Mouse (Mus musculus) mature B cell (primary cell): ENCODE results near the gene Fbxo10.
"Not testable (repeated sequence)": the region's sequence is repeated elsewhere in the genome, so short reads cannot be mapped to it uniquely, and the experiment has no call there.

Experiments
- in situ Hi-C: fragments of 300-500 bp; cut with MboI; formaldehyde crosslinking; loops from 2 replicates; pipeline ENCODE4 v1.14.3; 2019

Gene Fbxo10

GRCm38 (mm10) chr4:45000001-45000400 lies 84.4 kb downstream of the Fbxo10 start:
- in situ Hi-C loops, result no loop called here

DNA sequence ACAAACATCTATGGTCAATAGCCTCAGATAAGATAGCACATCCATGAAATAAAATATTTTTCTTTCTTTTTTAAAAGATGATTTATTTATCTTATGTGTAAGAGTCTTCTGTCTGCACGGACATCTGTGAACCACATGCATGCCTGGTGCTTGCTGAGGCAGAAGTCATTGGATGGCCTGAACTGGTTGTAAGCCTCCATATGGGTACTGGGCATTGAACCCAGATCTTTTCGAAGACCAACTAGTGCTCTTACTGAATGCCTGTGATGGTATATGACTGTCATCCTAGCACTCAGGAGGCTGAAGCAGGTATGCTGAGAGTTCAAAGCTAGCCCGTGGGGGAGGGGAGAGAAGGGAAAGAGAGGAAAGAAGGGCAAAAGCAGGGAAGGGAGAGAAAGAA lies 86.3 kb downstream of the Fbxo10 start:
- in situ Hi-C loops, result no loop called here

- in situ Hi-C loops, result no loop called here
Observed at GRCm38 (mm10) chr4:44994776-44995175, 89.6 kb downstream of the Fbxo10 start.

DNA sequence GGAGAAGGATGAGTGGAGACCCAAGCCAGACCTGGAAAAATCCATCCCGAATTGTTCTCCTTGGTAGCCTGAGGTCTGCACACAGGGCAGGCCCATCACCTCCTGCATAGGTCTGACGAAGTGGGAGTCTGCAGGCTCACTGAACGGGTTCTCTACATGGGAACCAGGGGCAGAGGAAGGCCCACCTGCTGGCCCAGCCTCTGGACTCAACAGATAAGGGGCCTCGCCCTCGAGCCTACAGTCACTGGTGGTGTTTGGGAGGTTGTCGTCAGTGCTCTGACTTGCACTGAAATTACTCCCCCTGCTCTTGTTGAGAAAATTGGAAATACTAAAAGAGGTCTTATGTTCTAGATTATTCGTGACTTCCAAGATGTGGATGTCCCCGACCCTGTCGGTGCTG lies 90.6 kb downstream of the Fbxo10 start:
- in situ Hi-C loops, result no loop called here

- in situ Hi-C loops, result not testable (repeated sequence)
Observed at GRCm38 (mm10) chr4:44993179-44993578, 91.2 kb downstream of the Fbxo10 start.

- in situ Hi-C loops, result not testable (repeated sequence)
Observed at GRCm38 (mm10) chr4:44992330-44992729, 92.1 kb downstream of the Fbxo10 start.

GRCm38 (mm10) chr4:44990560-44990959 lies 93.8 kb downstream of the Fbxo10 start:
- in situ Hi-C loops, result no loop called here
